Mouse (Mus musculus) kidney, adult 18-20 months (tissue): Measurements from ENCODE around the gene Stt3a.

ENCODE experiments used
- DNase-seq: peaks from one replicate; pipeline ENCODE4 v3.0.0; 2021

The Stt3a gene

GRCm38 (mm10) chr9:36707304-36707703 lies 60.2 kb downstream of the Stt3a start:
- DNase-seq = no peak

GRCm38 (mm10) chr9:36705923-36706322 lies 61.6 kb downstream of the Stt3a start:
- no peak for DNase-seq

GRCm38 (mm10) chr9:36694276-36694675 lies 73.2 kb downstream of the Stt3a start:
- DNase-seq = no peak

- DNase-seq = no peak
Measured at GRCm38 (mm10) chr9:36692920-36693319, 74.6 kb downstream of the Stt3a start, which contains the start of gene Acrv1. Gene Acrv1 (plus strand): TSS chr9:36693220.

GRCm38 (mm10) chr9:36687329-36687728 lies 80.2 kb downstream of the Stt3a start:
- DNase-seq = no peak

GRCm38 (mm10) chr9:36681424-36681823 lies 86.1 kb downstream of the Stt3a start:
- no peak for DNase-seq
